Mouse (Mus musculus) heart, adult 2 months (tissue): ENCODE measurements at regions not wholly inside any gene's neighbourhood (a gene's known extent, or its start where the extent isn't known, plus 50 kb on each side); places are given as distances from the start of the nearest gene placed in this dataset.

ENCODE experiments used
- CTCF ChIP-seq: fragments of 200-600 bp; IDR thresholded peaks from 2 replicates; pipeline ENCODE4 v1.8.1; 2022; ENCODE audit warnings: antibody characterized with exemption, mild to moderate bottlenecking, moderate library complexity
- EP300 ChIP-seq: fragments of 200-500 bp; IDR thresholded peaks from 2 replicates; pipeline ENCODE4 v1.6.1; 2011; ENCODE audit warnings: low read depth, low read length, control low read depth; ENCODE audit not compliant: insufficient read depth
- POLR2A ChIP-seq: fragments of 200-500 bp; IDR thresholded peaks from 2 replicates; pipeline ENCODE4 v1.6.1; 2011; ENCODE audit warnings: mild to moderate bottlenecking, low read depth, low read length, control low read depth; ENCODE audit not compliant: insufficient read depth

GRCm38 (mm10) chr7:83043746-83044145, 176.6 kb downstream of the Mex3b start:
- no peak for TF ChIP-seq POLR2A
- no peak for TF ChIP-seq CTCF
- no peak for TF ChIP-seq EP300
